ENCODE assay signal across 23 mouse cellular contexts in the genomic region with DNA sequence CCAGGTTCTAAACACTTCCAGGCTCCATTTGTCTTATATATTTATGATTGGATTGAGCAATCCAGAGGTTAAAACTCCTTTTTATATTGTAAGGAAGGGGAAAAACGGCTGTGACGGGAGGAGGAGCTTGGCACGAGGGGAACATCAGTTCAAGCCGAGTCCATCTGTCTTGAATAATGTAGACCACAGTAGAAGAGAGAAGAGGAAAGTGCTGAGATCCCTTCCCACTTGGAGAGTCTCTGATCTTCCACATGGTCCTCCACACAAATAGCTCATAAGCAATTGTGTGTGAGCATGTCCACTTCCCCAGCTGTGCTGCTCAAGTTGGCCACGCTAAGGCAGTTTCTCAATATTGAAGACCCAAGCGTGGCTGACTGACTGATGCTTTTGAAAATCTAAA.
DNase-seq lines count a peak whose midpoint lies in the region; ATAC-seq and TF ChIP-seq lines count a peak whose summit lies in the region.
"Had no signal": no experiment of that assay in that cellular context is flagged by ENCODE, and none has a peak within 500 bp of the region (broad histone marks: within the 10 kb centered on the region; RNA-seq: fewer than 3 reads in every experiment).

No protein-coding gene starts in this region.

- ATAC-seq in limb, embryonic 13.5 days (ENCODE audit: low FRiP score, low read depth) = no peak
- peak; percentile 51; the same call in 1 of the 2 replicates for ATAC-seq in lung, embryonic 16.5 days (ENCODE audit: low read depth)
- no peak for ATAC-seq in limb, embryonic 14.5 days (ENCODE audit: low FRiP score, low read depth)
- ATAC-seq: forebrain, embryonic 14.5 days; forebrain, embryonic 16.5 days had no signal

- WGBS in limb, embryonic 13.5 days = 68% methylated on average over 6 of the region's 6 CpGs
- 92% methylated on average over 6 of the region's 6 CpGs for WGBS in limb, embryonic 10.5 days
- WGBS in lung, embryonic 16.5 days = 67% methylated on average over 6 of the region's 6 CpGs
- 65% methylated on average over 6 of the region's 6 CpGs for WGBS in limb, embryonic 14.5 days

- 0 out of 2 replicates have a peak overlapping the region, but pooled peaks have one; percentile 39 for H3K27ac ChIP-seq in limb, embryonic 13.5 days
- no peak overlapping the region for H3K27ac ChIP-seq in limb, embryonic 10.5 days
- no peak overlapping the region for H3K27ac ChIP-seq in lung, embryonic 16.5 days (ENCODE audit: low read length)
- no peak overlapping the region for H3K27ac ChIP-seq in limb, embryonic 14.5 days (replicated peaks; ENCODE audit: low read depth, low read length)
- H3K27ac ChIP-seq: embryonic facial prominence, embryonic 12.5 days; embryonic facial prominence, embryonic 15.5 days; forebrain, embryonic 10.5 days; forebrain, embryonic 12.5 days had no signal

- H3K9ac ChIP-seq in limb, embryonic 13.5 days = no peak overlapping the region
- no peak overlapping the region for H3K9ac ChIP-seq in lung, embryonic 16.5 days (ENCODE audit: low read length)
- no peak overlapping the region for H3K9ac ChIP-seq in limb, embryonic 14.5 days (ENCODE audit: low read depth, low read length, severe bottlenecking)
- H3K9ac ChIP-seq: embryonic facial prominence, embryonic 12.5 days; embryonic facial prominence, embryonic 15.5 days; forebrain, embryonic 12.5 days had no signal

- intact Hi-C loops in heart, postnatal 10 days (cut with DNase I) = no loop called here

- H3K4me2 ChIP-seq in limb, embryonic 13.5 days (replicated peaks) = no peak overlapping the region
- H3K4me2 ChIP-seq in lung, embryonic 16.5 days (ENCODE audit: low read depth, low read length) = no peak overlapping the region
- H3K4me2 ChIP-seq in limb, embryonic 14.5 days (replicated peaks; ENCODE audit: low read depth, low read length, severe bottlenecking) = no peak overlapping the region
- H3K4me2 ChIP-seq: embryonic facial prominence, embryonic 12.5 days; embryonic facial prominence, embryonic 15.5 days; forebrain, embryonic 12.5 days had no signal

- peak; percentile 55 for DNase-seq in heart, adult 11 months
- DNase-seq in heart, postnatal 10 days = no peak
- no peak for DNase-seq in limb, embryonic 10.5 days (ENCODE audit: low spot score)
- no peak for DNase-seq in lung, postnatal 36 days
- peak; percentile 47 for DNase-seq in limb, embryonic 14.5 days (ENCODE audit: low spot score)
- DNase-seq in frontal cortex, postnatal 10 days (ENCODE audit: low spot score in 2 of 2) = no peak
- DNase-seq: adrenal gland, adult 2 months; adrenal gland, postnatal 10 days; adrenal gland, postnatal 25 days; cerebellum, adult 11 months; cerebellum, adult 18-20 months; cerebellum, adult 8-10 months; cerebellum, adult 9-11 months; embryo, embryonic 11 days had no signal

- no peaks in the 10 kb centered on the region for H3K9me3 ChIP-seq in limb, embryonic 13.5 days
- no peaks in the 10 kb centered on the region for H3K9me3 ChIP-seq in limb, embryonic 10.5 days (replicated peaks)
- H3K9me3 ChIP-seq in lung, embryonic 16.5 days (ENCODE audit: control insufficient read depth, low read length) = no peaks in the 10 kb centered on the region
- no peaks in the 10 kb centered on the region for H3K9me3 ChIP-seq in limb, embryonic 14.5 days (ENCODE audit: control insufficient read depth, low read length)
- H3K9me3 ChIP-seq: embryonic facial prominence, embryonic 12.5 days; embryonic facial prominence, embryonic 15.5 days; forebrain, embryonic 10.5 days; forebrain, embryonic 12.5 days had no signal

- no peak overlapping the region for H3K4me3 ChIP-seq in limb, embryonic 13.5 days
- no peak overlapping the region for H3K4me3 ChIP-seq in limb, embryonic 10.5 days
- H3K4me3 ChIP-seq in lung, embryonic 16.5 days (ENCODE audit: low read length) = no peak overlapping the region
- H3K4me3 ChIP-seq in limb, embryonic 14.5 days (replicated peaks; ENCODE audit: low read length) = no peak overlapping the region
- H3K4me3 ChIP-seq: embryonic facial prominence, embryonic 12.5 days; embryonic facial prominence, embryonic 15.5 days; erythroblast, embryonic 14.5 days; forebrain, embryonic 10.5 days; forebrain, embryonic 12.5 days had no signal

- TF ChIP-seq POLR2A in limb, embryonic 14.5 days (IDR thresholded peaks at IDR 0.05; ENCODE audit: borderline replicate concordance, extremely low read depth, insufficient read depth, insufficient read length) = no peak

- H3K4me1 ChIP-seq in limb, embryonic 13.5 days = no peaks in the 10 kb centered on the region
- H3K4me1 ChIP-seq in limb, embryonic 10.5 days = no peaks in the 10 kb centered on the region
- H3K4me1 ChIP-seq in lung, embryonic 16.5 days (replicated peaks; ENCODE audit: control insufficient read depth, insufficient read depth, low read length) = peaks cover 3% of the 10 kb centered on the region; the same call in 1 of the 2 replicates
- no peaks in the 10 kb centered on the region for H3K4me1 ChIP-seq in limb, embryonic 14.5 days (ENCODE audit: control insufficient read depth, insufficient read depth, low read length)
- H3K4me1 ChIP-seq: embryonic facial prominence, embryonic 12.5 days; embryonic facial prominence, embryonic 15.5 days; forebrain, embryonic 12.5 days had no signal

- no peaks in the 10 kb centered on the region for H3K27me3 ChIP-seq in limb, embryonic 13.5 days
- H3K27me3 ChIP-seq in limb, embryonic 10.5 days (ENCODE audit: low read depth, poor library complexity, severe bottlenecking) = no peaks in the 10 kb centered on the region
- H3K27me3 ChIP-seq in lung, embryonic 16.5 days (ENCODE audit: control insufficient read depth, insufficient read depth, low read depth, low read length) = no peaks in the 10 kb centered on the region
- no peaks in the 10 kb centered on the region for H3K27me3 ChIP-seq in limb, embryonic 14.5 days (ENCODE audit: control insufficient read depth, insufficient read depth, low read length)
- H3K27me3 ChIP-seq: embryonic facial prominence, embryonic 12.5 days; embryonic facial prominence, embryonic 15.5 days; forebrain, embryonic 12.5 days had no signal

- H3K36me3 ChIP-seq in limb, embryonic 13.5 days = no peaks in the 10 kb centered on the region
- H3K36me3 ChIP-seq in limb, embryonic 10.5 days = no peaks in the 10 kb centered on the region
- H3K36me3 ChIP-seq in lung, embryonic 16.5 days (ENCODE audit: control insufficient read depth, insufficient read depth, low read length) = no peaks in the 10 kb centered on the region
- no peaks in the 10 kb centered on the region for H3K36me3 ChIP-seq in limb, embryonic 14.5 days (ENCODE audit: control insufficient read depth, insufficient read depth, low read length)
- H3K36me3 ChIP-seq: embryonic facial prominence, embryonic 12.5 days; embryonic facial prominence, embryonic 15.5 days; forebrain, embryonic 10.5 days; forebrain, embryonic 12.5 days had no signal

Comparison
In these comparisons a context has a peak if more than half of its experiments do, and no peak if none do; other contexts are left out.
1. DNase-seq: peak in heart, adult 11 months (single experiment) and limb, embryonic 14.5 days (single experiment); none in heart, postnatal 10 days (0 of 2), limb, embryonic 10.5 days (single experiment), lung, postnatal 36 days (single experiment) and frontal cortex, postnatal 10 days (0 of 2).